Mouse (Mus musculus) G1E (cell line): Measurements from ENCODE around the gene Rpl9. TPM values are rescaled to one million over a fixed set of nuclear protein-coding genes. Genes with fewer than 3 reads are reported as not detected.
A peak's percentile ranks its signal among the peaks of the same experiment; 100 is the strongest.

Experiments used
- ATAC-seq: 2 replicates; pipeline ENCODE4 v1.8.0; 2016; ENCODE audit warnings: mild to moderate bottlenecking; ENCODE audit not compliant: insufficient number of reproducible peaks, poor library complexity, low FRiP score, severe bottlenecking; ENCODE audit errors: extremely low read depth
- DNase-seq: peaks from one replicate; pipeline ENCODE4 v3.0.0; 2012; ENCODE audit warnings: low spot score
- H3K27me3 ChIP-seq: 2 replicates; pipeline ENCODE4 v1.6.1; 2012; ENCODE audit warnings: mild to moderate bottlenecking, low read length, inconsistent platforms; ENCODE audit not compliant: insufficient read depth
- H3K36me3 ChIP-seq: replicated peaks from 2 replicates; pipeline ENCODE3; 2012; ENCODE audit warnings: mild to moderate bottlenecking, inconsistent platforms
- H3K4me1 ChIP-seq: 2 replicates; pipeline ENCODE4 v1.6.1; 2012; ENCODE audit warnings: low read depth, low read length, inconsistent platforms, mixed read lengths; ENCODE audit not compliant: insufficient read depth
- H3K4me3 ChIP-seq: 2 replicates; pipeline ENCODE4 v1.5.1; 2012; ENCODE audit warnings: low read depth, mild to moderate bottlenecking, inconsistent platforms, low read length, moderate library complexity, mixed read lengths
- H3K9me3 ChIP-seq: replicated peaks from 2 replicates; pipeline ENCODE4 v1.6.1; 2012; ENCODE audit warnings: inconsistent platforms
- CTCF ChIP-seq: IDR thresholded peaks from 2 replicates; pipeline ENCODE4 v1.5.1; 2012; ENCODE audit warnings: low read depth, low read length, inconsistent platforms, mixed read lengths
- GATA1 ChIP-seq: IDR thresholded peaks from 2 replicates; pipeline ENCODE4 v1.6.1; 2012; ENCODE audit warnings: borderline replicate concordance, low read length, inconsistent platforms, mixed read lengths
- GATA2 ChIP-seq: IDR thresholded peaks from 2 replicates; pipeline ENCODE4 v1.6.1; 2012; ENCODE audit warnings: low read depth, low read length, inconsistent platforms, borderline replicate concordance
- POLR2AphosphoS5 ChIP-seq: IDR thresholded peaks from 2 replicates; pipeline ENCODE4 v1.6.1; 2012; ENCODE audit warnings: low read depth, low read length, inconsistent platforms; ENCODE audit not compliant: insufficient replicate concordance
- TAL1 ChIP-seq: conservative IDR thresholded peaks from 2 replicates; pipeline ENCODE4 v1.6.1; 2012; ENCODE audit warnings: low read depth, low read length, inconsistent platforms, mixed read lengths
- polyA plus RNA-seq: library from polyadenylated mRNA; stranded (reverse); fragments of >175 nt; gene quantifications from 2 replicates; pipeline ENCODE4 v1.2.3, GENCODE M21; 2012
- total RNA-seq, 2 experiments: library from RNA; stranded (forward) in 1 of 2; stranded (reverse) in 1 of 2; fragments of 200-1000 nt in 1 of 2; fragments of >200 nt in 1 of 2; fragmentation: Nextera tagmentation in 1 of 2; gene quantifications; 2 replicates each; pipeline ENCODE4 v1.2.3; 2014 to 2017

Rpl9 gene
- total and polyA plus RNA-seq, 3 experiments, result 54.1 to 2,141 (median 1,060) TPM

GRCm38 (mm10) chr5:65415653-65416458 lies 24.6 kb upstream of the Rpl9 start:
- Histone ChIP-seq H3K36me3 (peaks cover 28% of the 10 kb centered on the region), H3K4me1 (peaks cover 25% of the 10 kb centered on the region), H3K9me3 (no peaks in the 10 kb centered on the region), H3K27me3 (no peaks in the 10 kb centered on the region), H3K4me3 (no peak overlapping the region)
- TF ChIP-seq GATA2 (no peak), GATA1 (no peak), POLR2AphosphoS5 (no peak), CTCF (no peak), TAL1 (no peak)
- no peak for ATAC-seq
- DNase-seq, result no peak

- no peak for DNase-seq
- peaks cover 78% of the 10 kb centered on the region for H3K36me3 ChIP-seq
These were observed 16.7 kb upstream of the Rpl9 start for GRCm38 (mm10) chr5:65407989-65408388.

DNA sequence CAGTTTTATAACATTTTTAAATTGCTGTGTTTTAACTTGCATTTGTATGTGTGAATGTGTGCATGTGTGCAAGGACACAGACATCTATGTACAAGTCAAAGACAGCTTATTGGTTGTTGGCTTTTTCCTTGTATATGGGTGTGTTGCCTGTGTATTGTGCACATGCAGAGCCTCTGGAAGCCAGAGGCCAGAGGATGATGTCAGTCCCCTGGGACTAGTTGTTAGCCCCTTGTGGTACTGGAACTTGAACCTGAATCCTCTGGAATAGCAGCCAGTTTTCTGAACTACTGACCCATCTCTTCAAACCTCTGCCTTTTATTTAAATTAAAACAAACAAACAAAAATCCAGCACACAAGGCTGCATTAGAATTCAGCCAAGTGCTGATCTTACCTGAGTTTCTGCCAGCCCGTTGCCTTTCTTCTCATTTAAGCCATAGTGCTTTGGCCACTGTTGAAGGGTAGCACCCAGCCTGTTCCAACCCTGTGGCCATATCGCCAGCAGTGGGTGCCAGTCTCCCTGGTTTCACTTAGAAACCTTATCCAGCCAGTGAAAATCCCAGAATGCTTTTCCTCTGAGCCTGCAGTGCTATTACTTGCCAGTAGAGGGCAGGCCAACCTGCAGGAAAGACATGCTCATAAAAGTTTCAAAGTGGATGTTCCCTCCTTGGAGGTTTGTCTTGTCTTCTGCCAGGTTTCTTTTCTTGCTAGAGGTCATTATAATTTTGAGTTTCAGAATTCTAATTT lies 10.2 kb upstream of the Rpl9 start:
- Histone ChIP-seq H3K4me1 (no peaks in the 10 kb centered on the region), H3K27me3 (no peaks in the 10 kb centered on the region), H3K4me3 (no peak overlapping the region), H3K36me3 (peaks cover 91% of the 10 kb centered on the region), H3K9me3 (no peaks in the 10 kb centered on the region)
- ATAC-seq, result 0 out of 2 replicates have a peak, but pooled peaks have one; percentile 15
- TF ChIP-seq GATA1 (no peak), TAL1 (no peak), GATA2 (no peak), POLR2AphosphoS5 (no peak), CTCF (peak; percentile 94)
- peak; percentile 39 for DNase-seq

More at GRCm38 (mm10) chr5:65407989-65408388, 16.7 kb upstream of the Rpl9 start:
- Histone ChIP-seq H3K4me3 (no peak overlapping the region), H3K27me3 (no peaks in the 10 kb centered on the region), H3K4me1 (no peaks in the 10 kb centered on the region), H3K9me3 (no peaks in the 10 kb centered on the region)
- ATAC-seq, result no peak
- no peak for TF ChIP-seq GATA1
- TF ChIP-seq GATA2, result no peak
- TF ChIP-seq CTCF, result no peak
- no peak for TF ChIP-seq TAL1
- TF ChIP-seq POLR2AphosphoS5, result no peak

DNA sequence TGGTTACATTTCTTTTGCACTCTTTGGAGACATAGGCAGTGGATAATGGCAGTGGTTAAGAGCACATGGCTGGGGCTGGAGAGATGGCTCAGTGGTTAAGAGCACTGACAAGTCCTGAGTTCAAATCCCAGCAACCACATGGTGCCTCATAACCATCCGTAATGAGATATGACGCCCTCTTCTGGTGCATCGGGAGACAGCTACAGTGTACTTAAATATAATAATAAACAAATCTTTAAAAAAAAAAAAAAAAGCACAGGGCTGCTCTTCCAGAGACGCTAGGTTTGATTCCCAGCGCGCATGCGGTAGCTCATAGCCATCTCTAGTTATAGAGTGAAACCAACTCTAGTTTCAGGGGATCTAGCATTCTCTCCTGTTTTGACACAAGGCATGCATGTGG lies 3.2 kb upstream of the Rpl9 start:
- Histone ChIP-seq H3K4me1 (peaks cover 13% of the 10 kb centered on the region; the same call in 1 of the 2 replicates), H3K9me3 (no peaks in the 10 kb centered on the region), H3K27me3 (no peaks in the 10 kb centered on the region), H3K4me3 (no peak overlapping the region), H3K36me3 (peaks cover 74% of the 10 kb centered on the region)
- no peak for DNase-seq
- ATAC-seq, result no peak
- no peak for TF ChIP-seq POLR2AphosphoS5
- TF ChIP-seq CTCF, result no peak
- TF ChIP-seq GATA1, result no peak
- no peak for TF ChIP-seq GATA2
- no peak for TF ChIP-seq TAL1

- Histone ChIP-seq H3K27me3 (no peaks in the 10 kb centered on the region), H3K36me3 (peaks cover 75% of the 10 kb centered on the region), H3K4me1 (peaks cover 30% of the 10 kb centered on the region), H3K4me3 (peak overlapping the region; percentile 98), H3K9me3 (no peaks in the 10 kb centered on the region)
- no peak for ATAC-seq
- no peak for DNase-seq
- TF ChIP-seq TAL1 (no peak), GATA2 (no peak), CTCF (no peak), GATA1 (no peak), POLR2AphosphoS5 (no peak)
These were observed 509 bp upstream of the Rpl9 start for GRCm38 (mm10) chr5:65391753-65392152.

- DNase-seq (no peak), ATAC-seq (no peak)
- H3K4me1 ChIP-seq, result peaks cover 17% of the 10 kb centered on the region
- H3K9me3 ChIP-seq, result no peaks in the 10 kb centered on the region
- no peaks in the 10 kb centered on the region for H3K27me3 ChIP-seq
- no peak overlapping the region for H3K4me3 ChIP-seq
- H3K36me3 ChIP-seq, result peaks cover 40% of the 10 kb centered on the region
- peak; percentile 50; the same call in 1 of the 2 replicates for TF ChIP-seq POLR2AphosphoS5
- TF ChIP-seq GATA1, result no peak
These were observed 4.0 kb downstream of the Rpl9 start for GRCm38 (mm10) chr5:65387008-65387867.
